Mouse (Mus musculus): ENCODE measurements around the gene Zfp706. TPM values are rescaled to one million over a fixed set of nuclear protein-coding genes. Genes with fewer than 3 reads are reported as not detected.

The Zfp706 gene
- 457 and 498 TPM in 2 replicates for polyA plus RNA-seq (2015; fragmentation: Nextera tagmentation; extraction: Ambion mirVana)

GRCm38 (mm10) chr15:37007233-37007958 is at the start of gene Zfp706:
Gene Zfp706, minus strand, starts transcription at chr15:37007773.
- Histone ChIP-seq H3K36me3 (peaks cover 10% of the 10 kb centered on the region), H3K27ac (replicated peaks) (peak within 1 kb of the TSS; percentile 98), H3K9me3 (replicated peaks) (no peaks in the 10 kb centered on the region), H3K4me1 (peaks cover 33% of the 10 kb centered on the region), H3K4me3 (replicated peaks) (peak within 1 kb of the TSS; percentile 98), H3K9ac (replicated peaks) (peak within 1 kb of the TSS; percentile 99), H3K27me3 (replicated peaks) (no peaks in the 10 kb centered on the region), H3K4me2 (peak within 1 kb of the TSS; percentile 62)
- peak; percentile 99 for ATAC-seq (ENCODE audit: low FRiP score)
- 0% methylated on average over 65 of the region's 79 CpGs for WGBS

- no peak overlapping the region for H3K9ac ChIP-seq (replicated peaks)
- no peaks in the 10 kb centered on the region for H3K9me3 ChIP-seq (replicated peaks)
- 98% methylated on average over 5 of the region's 5 CpGs for WGBS
Measured at GRCm38 (mm10) chr15:37054582-37054981, 47.0 kb upstream of the Zfp706 start.

DNA sequence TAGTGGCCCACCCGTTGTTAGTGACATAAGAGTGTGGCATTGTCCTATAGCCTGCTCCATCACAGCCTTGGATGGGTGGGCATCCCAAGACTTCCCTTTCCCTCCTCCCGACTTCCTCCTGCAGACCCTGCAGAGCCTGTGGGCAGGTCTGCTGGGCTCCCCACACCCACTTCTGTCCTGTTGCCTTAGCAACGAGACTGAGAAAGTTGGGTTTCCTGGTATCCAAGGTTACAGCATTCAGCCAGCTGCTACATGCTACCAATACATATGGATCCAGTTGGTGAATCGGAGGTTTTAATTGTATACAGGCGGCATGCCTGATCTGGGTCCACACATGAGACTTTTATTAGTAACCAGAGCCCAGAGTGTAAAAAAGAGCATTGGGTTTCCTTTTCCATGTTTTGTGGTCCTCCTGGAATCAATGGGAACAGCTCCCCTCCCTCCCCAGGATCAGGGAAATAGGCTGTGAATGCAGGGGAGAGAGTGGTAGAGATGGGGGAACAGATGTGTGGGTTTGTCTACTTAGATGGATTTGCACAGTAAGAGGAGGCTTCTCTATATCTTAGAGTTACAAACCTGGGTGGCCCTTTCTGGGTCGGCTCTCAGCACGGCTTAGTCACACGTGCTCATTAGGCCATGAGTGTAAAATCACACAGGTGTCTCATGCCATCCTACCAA is 45.7 kb upstream of the Zfp706 start:
- Histone ChIP-seq H3K4me2 (peak overlapping the region; percentile 17; the same call in 1 of the 2 replicates), H3K9me3 (replicated peaks) (no peaks in the 10 kb centered on the region), H3K9ac (replicated peaks) (no peak overlapping the region), H3K27ac (replicated peaks) (peak overlapping the region; percentile 60), H3K4me3 (replicated peaks) (no peak overlapping the region), H3K36me3 (no peaks in the 10 kb centered on the region), H3K4me1 (peaks cover 18% of the 10 kb centered on the region), H3K27me3 (replicated peaks) (no peaks in the 10 kb centered on the region)
- 46% methylated on average over 8 of the region's 8 CpGs for WGBS
- peak; percentile 92 for ATAC-seq (ENCODE audit: low FRiP score)

More at GRCm38 (mm10) chr15:37054582-37054981, 47.0 kb upstream of the Zfp706 start:
- Histone ChIP-seq H3K4me3 (replicated peaks) (no peak overlapping the region), H3K4me2 (no peak overlapping the region), H3K27ac (replicated peaks) (no peak overlapping the region), H3K27me3 (replicated peaks) (no peaks in the 10 kb centered on the region), H3K4me1 (peaks cover 18% of the 10 kb centered on the region), H3K36me3 (no peaks in the 10 kb centered on the region)
- no peak for ATAC-seq (ENCODE audit: low FRiP score)

DNA sequence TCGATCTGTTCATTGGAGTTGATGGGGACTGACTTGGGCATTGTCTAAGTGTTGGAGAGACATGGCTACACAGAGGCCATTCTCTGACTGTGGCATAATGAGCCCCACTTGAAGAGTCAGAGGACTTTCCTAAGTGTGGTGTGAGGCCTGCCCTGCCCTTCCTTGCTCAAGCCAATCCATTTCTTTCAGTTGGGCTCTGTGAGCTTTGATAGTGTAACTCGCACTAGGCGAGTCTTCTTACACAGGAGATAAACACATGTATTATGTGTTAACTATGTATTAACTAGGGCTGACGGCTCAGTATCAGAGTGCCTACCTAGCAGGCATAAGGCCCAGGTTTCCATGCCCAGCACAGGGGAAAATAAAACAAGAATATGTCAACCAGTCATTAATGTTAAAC is 39.8 kb upstream of the Zfp706 start:
- no peak overlapping the region for H3K4me3 ChIP-seq (replicated peaks)
- no peaks in the 10 kb centered on the region for H3K9me3 ChIP-seq (replicated peaks)
- H3K27me3 ChIP-seq (replicated peaks) = no peaks in the 10 kb centered on the region
- no peak overlapping the region for H3K9ac ChIP-seq (replicated peaks)
- no peak overlapping the region for H3K4me2 ChIP-seq
- H3K36me3 ChIP-seq = no peaks in the 10 kb centered on the region
- ATAC-seq (ENCODE audit: low FRiP score) = no peak
- WGBS = 98% methylated on average over 4 of the region's 4 CpGs
- peaks cover 5% of the 10 kb centered on the region; the same call in 1 of the 2 replicates for H3K4me1 ChIP-seq
- H3K27ac ChIP-seq (replicated peaks) = no peak overlapping the region

GRCm38 (mm10) chr15:37046586-37046985 is 39.0 kb upstream of the Zfp706 start:
- H3K36me3 ChIP-seq = no peaks in the 10 kb centered on the region
- no peak for ATAC-seq (ENCODE audit: low FRiP score)
- no peak overlapping the region for H3K27ac ChIP-seq (replicated peaks)
- no peaks in the 10 kb centered on the region for H3K27me3 ChIP-seq (replicated peaks)
- H3K9ac ChIP-seq (replicated peaks) = no peak overlapping the region
- peaks cover 6% of the 10 kb centered on the region; the same call in 1 of the 2 replicates for H3K4me1 ChIP-seq
- WGBS = 92% methylated on average over 10 of the region's 10 CpGs
- H3K4me2 ChIP-seq = no peak overlapping the region
- H3K9me3 ChIP-seq (replicated peaks) = no peaks in the 10 kb centered on the region
- no peak overlapping the region for H3K4me3 ChIP-seq (replicated peaks)

DNA sequence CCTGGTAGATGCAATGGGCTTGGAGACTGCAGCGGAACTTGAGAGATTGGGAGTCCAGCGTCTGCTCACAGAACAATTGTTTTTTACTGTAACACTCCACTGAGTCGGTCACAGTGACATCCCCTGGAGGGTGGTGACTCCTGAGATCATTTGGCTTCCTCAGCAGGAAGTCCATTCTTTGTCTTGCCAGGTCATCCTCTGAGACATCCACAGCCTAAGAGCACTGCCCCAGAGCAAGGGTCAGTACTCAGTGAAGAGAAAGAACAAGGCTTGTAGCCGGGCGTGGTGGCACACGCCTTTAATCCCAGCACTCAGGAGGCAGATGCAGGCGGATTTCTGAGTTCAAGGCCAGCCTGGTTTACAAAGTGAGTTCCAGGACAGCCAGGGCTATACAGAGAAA is 38.6 kb upstream of the Zfp706 start:
- no peaks in the 10 kb centered on the region for H3K9me3 ChIP-seq (replicated peaks)
- WGBS = 83% methylated on average over 7 of the region's 7 CpGs
- no peak overlapping the region for H3K27ac ChIP-seq (replicated peaks)
- ATAC-seq (ENCODE audit: low FRiP score) = no peak
- no peak overlapping the region for H3K4me2 ChIP-seq
- peaks cover 6% of the 10 kb centered on the region; the same call in 1 of the 2 replicates for H3K4me1 ChIP-seq
- no peaks in the 10 kb centered on the region for H3K27me3 ChIP-seq (replicated peaks)
- H3K9ac ChIP-seq (replicated peaks) = no peak overlapping the region
- H3K4me3 ChIP-seq (replicated peaks) = no peak overlapping the region
- no peaks in the 10 kb centered on the region for H3K36me3 ChIP-seq

GRCm38 (mm10) chr15:37045456-37045855 is 37.9 kb upstream of the Zfp706 start:
- Histone ChIP-seq H3K27me3 (replicated peaks) (no peaks in the 10 kb centered on the region), H3K4me3 (replicated peaks) (no peak overlapping the region), H3K9ac (replicated peaks) (no peak overlapping the region), H3K4me2 (no peak overlapping the region), H3K4me1 (peaks cover 6% of the 10 kb centered on the region; the same call in 1 of the 2 replicates), H3K9me3 (replicated peaks) (no peaks in the 10 kb centered on the region), H3K36me3 (no peaks in the 10 kb centered on the region), H3K27ac (replicated peaks) (no peak overlapping the region)
- 68% methylated on average over 12 of the region's 12 CpGs for WGBS
- ATAC-seq (ENCODE audit: low FRiP score) = no peak; the same call in 1 of the 2 replicates

DNA sequence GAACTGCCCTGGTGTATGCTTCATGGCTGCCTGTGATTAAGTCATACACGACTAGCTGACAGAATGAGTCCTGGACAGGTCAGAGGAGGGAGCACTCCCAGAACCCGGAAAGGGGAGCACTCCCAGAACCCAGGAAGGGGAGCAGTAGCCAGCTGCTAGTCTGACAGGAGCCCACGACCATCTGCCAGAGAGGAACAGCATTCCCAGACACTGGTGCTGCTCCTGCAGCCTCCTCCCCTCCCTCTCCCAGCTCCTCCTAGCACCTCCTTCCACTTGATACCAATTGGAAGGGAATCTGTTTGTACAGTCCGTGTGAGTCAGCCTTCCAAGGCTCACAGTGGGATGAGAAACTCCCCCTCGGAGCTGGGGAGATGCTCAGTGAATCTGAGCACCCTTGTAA is 35.0 kb upstream of the Zfp706 start:
- H3K9me3 ChIP-seq (replicated peaks) = no peaks in the 10 kb centered on the region
- WGBS = 31% methylated on average over 5 of the region's 5 CpGs
- H3K36me3 ChIP-seq = no peaks in the 10 kb centered on the region
- H3K4me3 ChIP-seq (replicated peaks) = no peak overlapping the region
- H3K27ac ChIP-seq (replicated peaks) = peak overlapping the region; percentile 18
- H3K9ac ChIP-seq (replicated peaks) = no peak overlapping the region
- H3K27me3 ChIP-seq (replicated peaks) = no peaks in the 10 kb centered on the region
- H3K4me2 ChIP-seq = peak overlapping the region; percentile 13; the same call in 1 of the 2 replicates
- ATAC-seq (ENCODE audit: low FRiP score) = 0 out of 2 replicates have a peak, but pooled peaks have one; percentile 54
- peaks cover 6% of the 10 kb centered on the region; the same call in 1 of the 2 replicates for H3K4me1 ChIP-seq

GRCm38 (mm10) chr15:37041214-37041613 is 33.6 kb upstream of the Zfp706 start:
- Histone ChIP-seq H3K9ac (replicated peaks) (no peak overlapping the region), H3K36me3 (no peaks in the 10 kb centered on the region), H3K4me2 (no peak overlapping the region), H3K27ac (replicated peaks) (no peak overlapping the region), H3K4me3 (replicated peaks) (no peak overlapping the region), H3K27me3 (replicated peaks) (no peaks in the 10 kb centered on the region), H3K4me1 (peaks cover 16% of the 10 kb centered on the region), H3K9me3 (replicated peaks) (no peaks in the 10 kb centered on the region)
- no peak for ATAC-seq (ENCODE audit: low FRiP score)
- 78% methylated on average over 5 of the region's 5 CpGs for WGBS

DNA sequence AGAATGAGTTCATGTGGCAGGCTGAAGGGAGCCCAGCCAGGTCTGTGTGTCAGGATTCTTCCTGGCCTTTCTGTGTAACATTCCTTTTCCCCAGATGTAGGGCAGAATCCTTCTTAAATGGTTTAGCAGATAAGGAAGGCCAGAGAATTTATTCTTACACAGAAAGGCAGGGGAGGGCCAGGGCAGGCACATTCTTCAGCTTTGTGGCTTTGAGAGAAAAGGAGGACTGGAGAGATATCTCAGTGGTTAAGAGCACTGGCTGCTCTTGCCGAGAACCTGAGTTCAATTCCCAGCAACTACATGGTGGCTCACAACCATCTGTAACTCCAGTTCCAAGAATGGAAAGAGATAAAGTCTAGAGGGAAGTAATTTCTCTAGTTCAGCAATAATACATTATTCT is 31.1 kb upstream of the Zfp706 start:
- no peak overlapping the region for H3K9ac ChIP-seq (replicated peaks)
- 87% methylated on average over 1 of the region's 1 CpGs for WGBS
- no peaks in the 10 kb centered on the region for H3K9me3 ChIP-seq (replicated peaks)
- H3K4me3 ChIP-seq (replicated peaks) = no peak overlapping the region
- H3K36me3 ChIP-seq = no peaks in the 10 kb centered on the region
- no peak for ATAC-seq (ENCODE audit: low FRiP score)
- peaks cover 17% of the 10 kb centered on the region for H3K4me1 ChIP-seq
- no peaks in the 10 kb centered on the region for H3K27me3 ChIP-seq (replicated peaks)
- H3K4me2 ChIP-seq = no peak overlapping the region
- H3K27ac ChIP-seq (replicated peaks) = no peak overlapping the region

GRCm38 (mm10) chr15:37037704-37038103 is 30.1 kb upstream of the Zfp706 start:
- Histone ChIP-seq H3K27ac (replicated peaks) (no peak overlapping the region), H3K36me3 (no peaks in the 10 kb centered on the region), H3K9me3 (replicated peaks) (no peaks in the 10 kb centered on the region), H3K27me3 (replicated peaks) (no peaks in the 10 kb centered on the region), H3K4me1 (peaks cover 15% of the 10 kb centered on the region), H3K4me3 (replicated peaks) (no peak overlapping the region), H3K9ac (replicated peaks) (no peak overlapping the region), H3K4me2 (no peak overlapping the region)
- WGBS = 87% methylated on average over 3 of the region's 3 CpGs
- ATAC-seq (ENCODE audit: low FRiP score) = no peak

All from neural tube, embryonic 15.5 days (tissue).